Mouse (Mus musculus) MEL-GATA-1-ER (cell line): ENCODE results near the gene Lrrc20.

ENCODE experiments used
- DNase-seq: peaks from one replicate; pipeline ENCODE4 v3.0.0-alpha.2; 2012; ENCODE audit warnings: low read depth; ENCODE audit errors: extremely low read depth

Lrrc20 gene

DNA sequence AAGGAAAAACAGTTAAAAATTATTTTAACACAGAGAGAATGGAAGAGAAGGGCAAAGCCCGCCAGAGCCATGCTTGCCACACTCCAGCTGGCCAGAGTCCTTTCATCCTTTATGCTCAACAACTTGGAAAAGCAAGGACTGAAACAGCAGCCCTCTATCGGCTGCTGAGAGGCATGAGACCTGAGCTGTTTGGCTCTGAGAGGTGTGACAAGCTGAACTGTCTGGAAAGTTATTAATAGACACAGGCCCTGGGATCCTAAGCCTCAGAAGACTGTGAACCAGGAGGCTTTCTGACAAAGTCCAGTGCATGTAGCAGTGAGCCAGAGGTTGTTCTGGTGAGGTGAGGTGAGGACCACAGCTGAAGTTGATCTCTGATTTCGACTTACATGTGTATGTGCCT is 2.0 kb upstream of the Lrrc20 start:
- DNase-seq: no peak

DNA sequence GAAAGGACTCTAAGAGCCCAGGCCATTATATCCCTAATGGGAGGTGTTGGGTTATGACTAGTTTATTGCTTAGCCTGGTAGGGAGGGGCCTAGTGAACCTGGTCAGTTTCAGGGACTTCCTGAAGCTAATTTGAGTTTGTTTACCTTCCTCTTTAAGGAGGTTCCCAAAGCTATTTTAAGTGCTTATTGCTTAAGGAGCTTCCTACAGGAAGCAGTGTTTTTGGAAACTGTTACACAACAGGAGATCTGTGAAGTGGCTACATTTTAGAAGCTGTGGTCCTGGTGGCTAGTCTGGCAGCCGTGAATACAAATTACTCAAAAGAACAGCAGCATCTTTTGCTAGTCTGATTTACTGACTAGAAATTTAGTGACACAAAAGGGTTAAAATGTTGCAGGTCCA is 1.3 kb upstream of the Lrrc20 start:
- no peak for DNase-seq

DNA sequence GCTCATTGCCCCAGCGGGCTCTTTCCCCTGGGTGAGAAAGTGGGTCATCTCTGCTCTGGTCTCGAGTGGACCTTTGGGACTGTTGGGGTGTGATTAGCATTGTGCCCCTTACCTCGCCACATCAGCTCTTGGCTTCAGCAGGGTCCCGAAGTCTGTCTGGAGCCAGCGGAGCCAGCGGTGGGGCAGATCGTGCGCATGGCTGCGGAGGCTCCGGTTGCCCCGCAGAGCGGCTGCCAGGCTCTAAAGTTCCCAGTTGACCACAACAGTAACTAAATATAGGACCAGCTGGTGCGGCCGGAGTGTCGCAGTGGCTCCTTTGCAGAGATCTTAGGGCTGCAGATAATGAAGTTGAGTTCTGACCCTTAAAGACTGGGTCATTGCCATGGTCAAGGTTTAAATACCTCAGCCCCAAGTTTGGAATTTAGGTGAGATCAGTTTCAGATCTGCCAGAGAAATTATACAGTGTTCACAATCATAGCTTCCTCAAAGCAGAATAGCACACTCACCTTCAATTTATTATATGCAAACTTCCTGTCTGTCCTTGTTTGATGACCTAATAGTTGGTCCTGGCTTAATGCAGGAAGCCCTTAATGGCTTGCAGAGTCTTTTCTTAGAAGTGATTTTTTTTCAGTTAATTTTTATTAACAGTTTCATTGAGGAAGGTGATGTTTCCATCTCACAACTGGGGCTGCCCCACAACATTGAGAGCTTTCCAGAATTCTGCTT is 1.0 kb downstream of the Lrrc20 start:
- no peak for DNase-seq

DNA sequence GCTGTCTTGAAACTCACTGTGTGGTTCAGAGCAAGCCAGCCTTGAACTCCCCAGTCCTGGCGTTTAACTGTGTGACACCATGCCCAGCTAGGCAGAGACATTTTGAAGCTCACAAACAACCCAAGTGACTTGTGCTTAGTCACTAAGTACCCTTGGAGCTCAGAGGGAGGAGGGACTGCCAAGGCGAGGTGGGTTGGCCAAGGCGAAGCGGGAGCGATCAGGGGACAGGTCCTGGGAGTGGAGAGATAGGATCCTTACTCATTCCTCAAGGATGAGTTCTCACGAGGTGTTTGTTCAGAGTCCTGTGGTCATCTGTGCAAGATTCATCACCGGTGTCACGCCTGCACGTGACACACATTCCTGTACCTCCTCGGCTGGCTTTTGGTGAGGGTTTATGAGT is 3.9 kb downstream of the Lrrc20 start:
- no peak for DNase-seq

DNA sequence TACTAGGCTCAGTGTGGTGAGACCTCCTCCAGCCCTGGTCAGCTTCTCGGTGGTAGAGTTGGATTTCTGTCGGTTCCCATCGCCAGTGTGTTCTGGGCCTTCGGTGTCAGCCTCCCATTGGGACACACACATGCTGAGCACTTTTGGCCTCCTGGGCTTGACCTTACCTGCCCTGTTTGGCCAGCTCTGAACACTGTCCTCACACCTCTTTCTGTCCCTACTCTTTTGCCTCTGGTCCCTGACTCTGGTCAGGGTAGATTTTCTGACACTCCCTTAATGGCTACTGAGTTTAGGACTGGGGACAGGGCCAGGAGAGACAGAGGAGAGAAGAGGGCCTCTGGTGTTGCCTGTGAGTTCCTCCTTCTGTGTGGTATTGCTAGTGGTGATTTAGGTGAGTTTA is 4.3 kb downstream of the Lrrc20 start:
- no peak for DNase-seq

DNA sequence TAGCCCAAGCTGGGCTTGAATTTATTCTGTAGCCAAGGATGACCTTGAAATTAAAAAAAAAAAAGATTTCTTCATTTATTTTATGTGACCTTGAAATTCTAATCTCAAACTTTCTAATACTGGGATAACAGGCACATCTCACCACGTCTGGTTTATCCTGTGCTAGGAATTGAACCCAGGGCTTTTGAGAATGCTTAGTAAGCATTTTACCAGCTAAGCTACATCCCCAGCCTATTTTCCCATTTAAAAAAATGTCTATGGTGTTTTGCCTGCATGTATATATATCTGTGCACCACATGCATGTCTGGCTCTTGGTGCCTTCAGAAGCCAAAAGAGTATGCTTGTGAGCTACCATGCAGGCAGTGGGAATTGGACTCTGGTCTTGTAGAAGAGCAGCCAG is 4.9 kb downstream of the Lrrc20 start:
- no peak for DNase-seq

DNA sequence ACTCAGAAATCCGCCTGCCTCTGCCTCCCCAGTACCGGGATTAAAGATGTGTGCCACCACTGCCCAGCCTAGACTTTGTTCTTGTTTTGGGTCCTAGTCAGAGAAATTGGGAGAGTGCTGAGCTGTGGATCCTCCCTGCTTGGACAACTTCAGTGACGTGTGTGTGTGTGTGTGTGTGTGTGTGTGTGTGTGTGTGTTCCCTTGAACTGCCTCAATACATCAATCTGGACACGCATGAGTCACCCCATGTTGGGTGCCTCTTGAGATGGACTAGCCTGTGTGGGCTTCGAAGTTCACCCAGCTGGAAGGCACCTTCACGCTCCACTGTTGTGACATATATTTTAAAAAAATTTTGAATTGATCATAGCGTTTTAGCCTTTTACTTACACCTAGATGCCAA is 7.2 kb downstream of the Lrrc20 start:
- no peak for DNase-seq

DNA sequence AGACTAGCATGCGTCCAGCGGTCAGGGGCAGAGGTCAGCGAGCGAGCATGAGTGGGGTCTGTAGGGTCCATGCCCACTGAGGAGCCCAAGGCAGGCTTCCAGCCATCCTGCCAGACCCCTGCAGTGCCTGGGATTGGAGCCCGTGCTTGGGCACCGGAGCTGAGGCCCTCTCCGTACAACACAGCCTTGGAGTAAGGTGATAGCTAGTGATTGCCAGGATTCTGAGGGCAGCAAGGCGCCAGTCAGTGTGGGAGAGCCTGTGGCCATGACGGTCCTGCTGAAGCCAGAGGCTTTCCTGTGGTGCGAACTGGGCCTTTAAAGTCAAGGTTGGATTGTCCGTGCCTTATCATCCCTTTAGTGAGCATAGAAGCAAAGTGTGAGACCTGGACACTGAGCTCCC is 9.2 kb downstream of the Lrrc20 start:
- DNase-seq: no peak

DNA sequence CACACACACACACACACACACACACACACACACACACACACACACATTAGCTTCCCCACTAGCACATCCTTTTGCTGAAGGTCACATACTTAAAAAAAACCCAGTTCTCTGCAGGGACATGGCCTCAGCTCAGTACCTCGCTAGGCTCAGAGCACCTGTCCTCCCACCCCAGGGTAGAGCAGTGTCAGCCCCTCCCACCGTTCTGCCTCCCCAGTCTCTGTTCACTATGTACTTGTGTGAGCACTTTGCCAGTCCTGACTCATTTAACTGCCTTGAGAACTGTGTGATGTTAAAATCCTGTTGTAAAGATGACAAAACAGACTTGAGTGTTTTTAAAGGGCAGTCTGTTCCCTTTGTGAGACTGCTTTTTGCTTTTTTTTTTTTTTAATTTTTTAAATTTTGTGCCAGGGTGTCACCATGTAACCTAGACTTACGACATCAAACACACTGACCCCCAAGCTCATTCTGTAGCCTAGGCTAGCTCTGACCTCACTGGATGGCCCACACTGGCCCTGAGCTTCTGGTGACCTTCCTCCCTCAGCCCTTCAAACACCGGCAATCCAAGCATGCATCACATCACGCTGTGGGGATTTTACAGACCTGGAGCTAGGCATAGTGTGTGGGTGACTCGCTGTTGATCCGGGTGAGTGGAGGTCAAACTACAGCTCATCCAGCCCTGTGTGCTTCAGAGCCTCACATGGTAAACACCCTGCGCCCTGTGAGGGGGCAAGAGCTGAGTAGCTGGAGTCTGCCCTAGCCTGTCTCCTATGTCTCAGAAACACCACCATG is 11.1 kb downstream of the Lrrc20 start:
- no peak for DNase-seq

DNA sequence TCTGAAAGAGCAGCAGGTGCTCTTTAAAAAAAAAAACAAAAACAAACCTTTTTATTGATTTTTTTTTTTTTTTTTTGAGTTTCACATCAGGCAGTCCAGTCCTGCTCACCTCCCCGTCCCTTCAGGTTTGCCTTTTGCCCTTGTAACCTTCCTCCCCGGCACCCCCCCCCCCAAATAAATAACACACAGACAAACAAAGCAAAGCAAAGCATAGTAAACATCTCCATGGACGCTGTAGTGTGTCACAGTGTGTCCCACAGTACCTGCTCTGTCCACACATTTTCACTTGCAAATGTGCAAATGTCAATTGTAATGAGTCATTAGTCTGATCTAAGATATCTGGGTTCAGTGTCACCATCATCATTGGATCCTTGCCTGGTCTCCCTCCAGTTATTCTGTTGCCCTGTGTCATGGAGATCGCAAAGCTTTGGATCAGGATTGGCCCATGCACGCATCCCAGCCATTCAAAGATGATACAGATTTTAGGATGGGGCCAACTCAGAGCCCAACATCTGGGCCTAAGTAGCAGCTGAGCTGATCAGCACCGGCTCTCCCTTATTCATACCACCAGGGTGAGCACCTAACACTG is 13.0 kb downstream of the Lrrc20 start:
- no peak for DNase-seq

DNA sequence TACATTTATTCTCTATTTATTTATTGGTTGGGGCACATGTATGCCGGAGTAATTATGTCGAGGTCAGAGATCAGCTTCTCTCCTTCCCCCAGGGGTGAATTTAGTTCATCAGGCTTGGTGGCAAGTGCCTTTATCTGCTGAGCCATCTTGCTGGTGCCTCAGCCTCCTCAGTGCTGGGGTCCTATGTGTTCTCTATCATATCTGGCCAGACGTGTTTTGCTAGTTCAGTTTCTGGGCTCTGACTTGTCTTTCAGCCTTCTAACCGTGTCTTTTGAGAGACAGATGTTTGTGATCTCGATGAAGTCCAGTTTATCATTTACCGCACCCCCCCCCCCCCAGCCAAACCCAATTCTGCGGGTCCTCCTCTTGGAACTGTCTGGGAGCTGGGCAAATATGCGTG is 16.0 kb downstream of the Lrrc20 start:
- DNase-seq: no peak

DNA sequence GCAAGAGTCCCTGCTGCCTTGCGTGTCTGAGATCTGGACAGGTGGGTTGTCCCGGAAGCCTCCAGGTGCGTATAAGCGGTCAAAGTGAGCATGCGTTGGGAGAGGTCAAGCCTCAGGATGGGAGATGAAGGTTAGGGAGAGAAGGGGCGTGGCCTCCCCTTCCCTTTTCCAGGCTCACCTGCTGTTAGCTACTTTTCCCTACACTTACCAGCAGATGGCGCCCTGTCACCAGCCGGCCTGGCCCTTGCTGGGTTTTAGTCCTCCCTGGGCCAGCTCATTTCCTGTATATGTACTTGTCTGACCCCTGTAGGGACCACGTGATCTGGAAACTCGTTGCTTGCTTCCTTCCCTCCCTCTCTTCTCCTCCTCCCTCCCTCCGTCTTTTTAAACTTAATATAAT is 16.4 kb downstream of the Lrrc20 start:
- peak; percentile 72 for DNase-seq

DNA sequence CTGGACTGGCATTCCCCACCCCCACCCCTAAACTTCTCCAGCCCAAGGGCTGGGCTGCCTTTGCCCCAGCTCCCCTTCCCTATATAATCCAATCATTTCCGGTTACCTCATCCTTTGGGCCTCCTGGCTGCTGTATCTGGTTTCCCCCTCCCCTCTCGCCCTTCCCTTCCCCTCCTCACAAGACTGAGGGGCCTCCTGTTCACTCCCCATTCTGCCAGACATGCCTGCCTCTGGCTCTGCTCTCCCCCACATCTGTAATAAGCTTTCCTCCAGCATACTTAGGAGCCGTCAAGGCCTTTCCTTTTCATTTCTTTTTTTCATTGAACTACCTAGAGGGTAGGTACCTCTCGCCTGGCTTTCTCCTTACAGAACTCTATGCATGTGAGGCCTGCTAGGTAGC is 19.9 kb downstream of the Lrrc20 start:
- no peak for DNase-seq

DNA sequence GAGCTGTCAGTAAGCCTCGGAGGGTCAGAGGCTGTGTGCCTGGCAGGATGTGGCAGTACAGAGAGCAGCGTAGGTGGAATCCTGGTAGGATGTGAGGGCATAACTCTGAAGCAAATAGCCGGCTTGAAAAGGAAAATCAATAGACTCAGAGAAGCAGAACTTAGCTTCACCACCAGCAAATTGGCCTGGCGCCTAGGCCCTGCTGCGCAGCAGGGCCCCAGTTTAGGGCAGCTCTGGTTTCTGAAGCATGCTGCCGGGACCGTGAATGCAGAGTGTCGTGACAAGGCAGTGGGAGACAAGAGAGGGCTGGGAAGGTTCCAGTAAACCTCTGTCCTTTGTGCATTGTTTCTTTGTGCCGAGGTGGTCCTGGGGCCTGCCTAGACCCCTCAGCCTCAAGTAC is 20.6 kb downstream of the Lrrc20 start:
- DNase-seq: no peak

DNA sequence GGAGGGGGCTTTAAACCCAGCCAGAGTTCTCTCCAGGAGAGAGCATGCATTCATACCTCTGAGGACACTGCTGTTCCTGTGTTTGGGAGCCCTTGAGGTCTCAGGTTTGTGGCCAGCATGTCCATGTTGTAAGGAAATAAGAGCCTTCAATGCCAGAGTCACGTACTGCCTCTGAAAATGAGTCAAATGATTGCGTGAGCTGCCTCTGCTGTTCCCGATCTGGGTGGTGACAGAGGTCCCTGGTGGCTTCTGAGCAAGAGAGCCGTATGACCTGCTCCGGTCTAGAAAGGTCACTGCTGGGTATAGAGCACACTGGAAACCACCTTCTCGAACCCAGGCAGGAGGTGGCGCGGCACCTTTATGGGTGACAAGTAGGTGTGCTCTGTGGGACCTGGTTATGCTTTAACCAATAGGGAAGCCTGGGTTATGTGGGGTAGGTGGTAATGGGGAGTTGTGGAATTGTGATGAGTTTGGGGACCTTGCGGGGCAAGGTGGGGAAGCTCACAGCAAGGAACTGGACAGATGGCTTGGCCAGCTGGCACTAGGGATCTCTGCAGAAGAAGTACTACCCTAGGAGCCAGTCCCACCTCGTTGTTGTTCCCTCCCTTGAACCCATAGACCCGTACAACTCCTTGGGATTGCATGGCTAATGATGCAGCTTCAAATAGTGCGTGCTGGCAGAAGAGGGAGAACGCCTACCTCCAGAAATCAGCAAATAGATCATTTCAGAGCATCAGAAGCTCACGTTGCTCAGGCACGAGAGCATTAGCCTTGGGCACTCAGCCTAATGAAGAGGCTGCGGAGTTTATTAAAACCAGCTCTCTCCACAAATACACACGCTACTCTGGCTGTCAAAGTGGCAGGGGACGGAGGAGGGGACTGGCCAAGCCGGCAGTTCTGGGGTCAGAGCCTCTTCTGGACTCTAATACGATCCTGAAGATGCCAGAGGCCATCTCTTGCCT is 24.2 kb downstream of the Lrrc20 start:
- DNase-seq: no peak

DNA sequence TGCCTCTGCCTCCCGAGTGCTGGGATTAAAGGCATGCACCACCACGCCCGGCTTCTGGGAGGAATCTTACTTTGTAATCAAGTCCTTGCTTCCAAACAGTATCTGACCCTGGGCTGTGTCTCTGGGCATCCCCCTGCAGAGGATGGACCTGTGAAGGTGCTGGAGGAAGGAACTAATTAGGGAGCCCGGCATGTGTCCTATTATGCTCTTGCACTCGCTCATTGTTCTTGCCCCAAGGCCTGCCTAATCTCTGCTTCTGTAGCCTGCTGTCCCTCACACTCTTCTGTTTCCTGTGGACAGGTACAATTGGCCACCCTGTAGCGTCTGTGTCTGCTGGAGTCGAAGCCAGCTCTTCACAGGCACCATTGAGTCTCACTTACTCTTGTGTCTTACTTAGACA is 25.2 kb downstream of the Lrrc20 start:
- no peak for DNase-seq

DNA sequence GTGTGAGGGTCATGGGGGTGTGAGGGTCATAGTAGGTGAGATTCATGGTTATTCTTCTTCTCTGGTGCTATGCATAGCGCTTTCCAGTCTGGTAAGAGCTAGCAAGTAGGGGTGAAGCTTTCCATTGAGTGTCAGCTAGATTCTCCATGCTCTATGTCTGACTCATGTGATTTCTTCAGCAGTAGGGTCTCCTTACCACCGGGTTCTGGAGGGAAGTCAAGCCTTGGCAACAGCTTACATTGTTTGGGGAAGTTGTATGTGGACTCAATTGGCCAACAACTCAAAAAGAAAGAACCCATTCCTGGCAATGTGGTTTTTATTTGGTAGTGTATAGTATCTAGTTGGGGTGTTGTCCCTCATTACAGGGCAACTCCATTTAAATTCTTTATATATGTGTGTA is 28.5 kb downstream of the Lrrc20 start:
- DNase-seq: no peak

DNA sequence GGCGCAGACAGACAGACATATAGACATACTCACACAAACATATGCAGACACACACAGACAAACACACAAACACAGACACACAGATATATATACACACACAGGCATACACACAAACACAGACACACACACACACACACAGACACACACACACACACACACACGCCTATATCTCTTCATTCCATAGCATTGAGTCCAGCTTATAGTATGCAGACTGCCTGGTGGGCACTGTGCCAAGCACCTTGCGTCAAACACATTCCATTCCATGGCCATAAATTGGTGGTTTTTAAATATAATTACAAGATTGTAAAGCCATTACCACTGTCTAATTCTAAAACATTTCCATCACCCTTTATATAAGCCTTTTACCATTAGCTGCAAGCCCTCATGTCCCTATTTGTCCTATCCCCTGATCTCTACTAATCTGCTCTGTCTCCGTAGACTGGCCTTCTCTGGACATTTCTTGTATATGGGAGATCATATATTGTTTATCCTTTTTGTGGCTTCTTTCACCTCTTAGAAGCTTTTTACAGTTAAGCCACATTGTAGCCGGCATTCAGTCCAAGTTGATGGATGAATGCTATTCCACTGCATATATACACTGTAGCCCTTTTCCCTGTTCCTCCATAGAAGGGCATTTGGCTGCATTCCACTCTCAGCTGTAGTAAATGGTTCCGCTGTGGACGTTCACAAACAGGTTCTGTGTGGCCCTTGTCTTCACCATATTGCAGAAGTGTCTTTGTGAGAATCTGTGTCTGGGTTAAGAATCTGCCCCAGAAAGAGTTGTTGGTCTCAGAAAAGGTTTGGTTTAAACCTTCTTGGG is 31.0 kb downstream of the Lrrc20 start:
- no peak for DNase-seq

DNA sequence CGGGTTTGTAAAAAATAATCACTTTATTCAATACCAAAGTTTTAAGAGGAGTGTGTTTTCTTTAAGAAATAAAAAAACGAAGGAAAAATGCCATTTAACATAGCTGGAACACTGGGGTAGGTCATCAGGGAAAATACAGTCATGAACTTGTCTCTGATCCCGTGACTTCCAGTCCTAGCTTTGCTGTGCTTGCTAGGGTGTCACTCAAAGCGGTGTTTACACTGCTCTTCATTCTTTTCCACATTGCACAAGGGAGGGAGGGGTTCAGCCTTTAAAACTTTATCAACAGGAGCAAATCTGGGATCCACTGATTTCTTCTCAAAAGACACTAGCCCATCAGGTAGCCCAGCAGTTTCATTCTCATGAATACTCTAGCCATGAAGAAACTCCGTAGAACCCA is 34.3 kb downstream of the Lrrc20 start:
- DNase-seq: no peak

DNA sequence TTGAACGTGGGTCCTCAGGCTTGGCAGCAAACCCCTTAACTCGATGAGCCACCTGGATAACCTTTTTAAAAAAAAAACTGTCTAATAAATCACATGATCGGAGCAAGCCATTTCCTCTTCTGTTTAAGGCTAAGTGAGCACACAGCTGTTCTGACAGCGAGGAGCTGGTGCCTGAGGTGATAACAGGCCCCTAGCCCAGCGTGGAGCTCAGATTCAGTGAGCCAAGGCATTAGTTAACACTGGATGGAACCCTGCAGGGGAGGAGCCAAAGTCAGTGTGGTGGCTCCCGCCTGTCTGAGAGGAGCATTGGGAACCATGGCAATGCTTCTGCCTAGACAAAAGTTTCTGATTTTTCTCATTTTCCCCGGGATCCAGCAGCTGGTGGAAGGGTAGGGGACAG is 35.2 kb downstream of the Lrrc20 start:
- DNase-seq: no peak
